Mouse (Mus musculus) intestine, embryonic 14.5 days (tissue): ENCODE measurements around the gene Mfsd4a. TPM values are rescaled to one million over a fixed set of nuclear protein-coding genes. Genes with fewer than 3 reads are reported as not detected.

Experiments
- ATAC-seq: fragments of 200-750 bp; cut with Nextera tagmentation; replicated peaks from 2 replicates; pipeline ENCODE4 v1.8.0; 2017; ENCODE audit warnings: low read depth, moderate number of reproducible peaks, moderate TSS enrichment, moderate library complexity; ENCODE audit not compliant: low FRiP score, low TSS enrichment
- DNase-seq: peaks from one replicate; pipeline ENCODE4 v3.0.0-alpha.2; 2018; ENCODE audit warnings: low spot score
- H3K27ac ChIP-seq: fragments of 300-500 bp; sonication (generic); 2 replicates; pipeline ENCODE4 v1.5.1; 2014; ENCODE audit warnings: low read depth, mild to moderate bottlenecking, control low read depth
- H3K27me3 ChIP-seq: fragments of 300-500 bp; sonication (generic); replicated peaks from 2 replicates; pipeline ENCODE4 v1.6.1; 2014; ENCODE audit warnings: low read length, control low read depth; ENCODE audit not compliant: control insufficient read depth, insufficient read depth
- H3K36me3 ChIP-seq: fragments of 300-500 bp; sonication (generic); 2 replicates; pipeline ENCODE4 v1.6.1; 2014; ENCODE audit warnings: low read length, control low read depth; ENCODE audit not compliant: control insufficient read depth, insufficient read depth
- H3K4me1 ChIP-seq: fragments of 300-500 bp; sonication (generic); replicated peaks from 2 replicates; pipeline ENCODE4 v1.6.1; 2014; ENCODE audit warnings: low read length, control low read depth, mixed read lengths; ENCODE audit not compliant: control insufficient read depth, insufficient read depth
- H3K4me2 ChIP-seq: fragments of 300-500 bp; sonication (generic); 2 replicates; pipeline ENCODE4 v1.6.1; 2014; ENCODE audit warnings: low read length
- H3K4me3 ChIP-seq: fragments of 300-500 bp; sonication (generic); 2 replicates; pipeline ENCODE4 v1.5.1; 2014; ENCODE audit warnings: low read depth, low read length, control low read depth, mixed read lengths
- H3K9ac ChIP-seq: fragments of 300-500 bp; sonication (generic); 2 replicates; pipeline ENCODE4 v1.6.1; 2014; ENCODE audit warnings: mild to moderate bottlenecking, low read length
- H3K9me3 ChIP-seq: fragments of 300-500 bp; sonication (generic); 2 replicates; pipeline ENCODE4 v1.6.1; 2016; ENCODE audit warnings: low read length, control low read depth; ENCODE audit not compliant: control insufficient read depth
- WGBS: fragments of 180-500 bp; shearing (Covaris S2); extraction: QIAGEN DNeasy Blood & Tissue Kit; methylation state at CpG from one replicate; pipeline ENCODE4 v1.1.7; 2014; 5-methylcytosine and 5-hydroxymethylcytosine counted together
- polyA plus RNA-seq: library from polyadenylated mRNA; unstranded; fragments of >200 nt; fragmentation: Nextera tagmentation; extraction: Ambion mirVana; gene quantifications from 2 replicates; pipeline ENCODE4 v1.2.1, GENCODE M21; 2014

Gene Mfsd4a
- polyA plus RNA-seq: 13.4 TPM in 2 replicates

- H3K4me3 ChIP-seq: peak within 1 kb of the TSS; percentile 47
- 0 out of 2 replicates have a peak, but pooled peaks cover 6% of the 10 kb centered on the region for H3K4me1 ChIP-seq
- peak; percentile 73 for DNase-seq
- H3K27me3 ChIP-seq: peaks cover 37% of the 10 kb centered on the region
- peak; percentile 66 for ATAC-seq
- H3K27ac ChIP-seq: no peak within 1 kb of the TSS
- H3K36me3 ChIP-seq: no peaks in the 10 kb centered on the region
- peak within 1 kb of the TSS; percentile 98 for H3K4me2 ChIP-seq
- 3% methylated on average over 66 of the region's 80 CpGs for WGBS
- H3K9me3 ChIP-seq: no peaks in the 10 kb centered on the region
- peak within 1 kb of the TSS; percentile 48 for H3K9ac ChIP-seq
These were observed at the start of gene Mfsd4a for GRCm38 (mm10) chr1:132067261-132068255. Gene Mfsd4a, minus strand, starts transcription at chr1:132068062.

DNA sequence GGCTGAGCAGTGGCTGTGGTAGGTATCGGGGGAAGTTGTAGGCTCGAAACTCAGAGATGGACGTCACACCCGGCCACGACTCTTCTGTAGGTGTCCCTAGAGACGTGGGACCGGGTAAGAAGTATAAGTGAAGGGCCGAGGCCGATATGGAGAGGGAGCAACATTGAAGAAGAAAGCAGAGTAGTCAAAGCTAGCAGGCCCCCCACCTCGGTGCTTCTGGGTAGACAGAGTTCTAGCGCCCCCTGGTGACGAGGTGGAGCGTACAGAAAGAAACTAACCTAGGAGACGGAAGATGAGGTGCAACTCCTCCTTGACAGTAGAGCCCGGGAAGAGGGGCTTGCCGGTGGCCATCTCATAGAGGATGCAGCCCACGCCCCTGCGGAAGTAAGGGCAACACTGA is 48.7 kb upstream of the Mfsd4a start:
- WGBS: 42% methylated on average over 18 of the region's 18 CpGs
- no peaks in the 10 kb centered on the region for H3K4me1 ChIP-seq

DNA sequence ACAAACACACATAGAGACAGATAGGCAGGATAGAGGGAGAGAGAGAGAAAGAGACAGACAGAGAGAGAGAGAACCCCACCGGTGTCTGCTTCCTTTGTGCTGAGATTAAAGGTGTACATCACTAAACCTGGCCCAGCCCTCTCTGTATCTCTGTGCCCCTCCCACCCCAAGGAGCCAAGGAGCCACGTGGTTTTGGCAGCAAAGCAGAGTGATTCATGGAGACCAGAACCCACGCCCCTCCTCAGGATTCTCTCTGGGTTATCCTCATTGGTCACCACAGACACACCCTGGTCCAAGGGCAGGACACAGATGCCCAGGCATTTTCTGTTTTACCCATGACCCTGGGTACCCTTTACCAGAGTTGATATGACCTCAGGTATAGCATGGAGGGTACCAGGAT is 45.2 kb upstream of the Mfsd4a start:
- no peak overlapping the region for H3K4me2 ChIP-seq
- H3K27me3 ChIP-seq: no peaks in the 10 kb centered on the region
- H3K4me3 ChIP-seq: no peak overlapping the region
- DNase-seq: no peak
- H3K4me1 ChIP-seq: no peaks in the 10 kb centered on the region
- no peak overlapping the region for H3K27ac ChIP-seq
- H3K9ac ChIP-seq: no peak overlapping the region
- no peaks in the 10 kb centered on the region for H3K36me3 ChIP-seq
- no peaks in the 10 kb centered on the region for H3K9me3 ChIP-seq
- WGBS: 49% methylated on average over 3 of the region's 3 CpGs
- ATAC-seq: no peak

More for the DNA sequence above, 48.7 kb upstream of the Mfsd4a start:
- Histone ChIP-seq H3K27ac (no peak overlapping the region), H3K36me3 (0 out of 2 replicates have a peak, but pooled peaks cover 3% of the 10 kb centered on the region), H3K9me3 (no peaks in the 10 kb centered on the region), H3K4me2 (no peak overlapping the region), H3K4me3 (no peak overlapping the region), H3K27me3 (no peaks in the 10 kb centered on the region), H3K9ac (no peak overlapping the region)
- ATAC-seq (no peak), DNase-seq (peak; percentile 85)

- Histone ChIP-seq H3K27me3 (no peaks in the 10 kb centered on the region), H3K27ac (no peak overlapping the region), H3K4me3 (no peak overlapping the region), H3K9ac (no peak overlapping the region), H3K4me1 (no peaks in the 10 kb centered on the region), H3K4me2 (no peak overlapping the region), H3K36me3 (no peaks in the 10 kb centered on the region), H3K9me3 (no peaks in the 10 kb centered on the region)
- no peak for DNase-seq
- ATAC-seq: no peak
- 78% methylated on average over 8 of the region's 8 CpGs for WGBS
These were observed 44.6 kb upstream of the Mfsd4a start for GRCm38 (mm10) chr1:132112426-132112825.

DNA sequence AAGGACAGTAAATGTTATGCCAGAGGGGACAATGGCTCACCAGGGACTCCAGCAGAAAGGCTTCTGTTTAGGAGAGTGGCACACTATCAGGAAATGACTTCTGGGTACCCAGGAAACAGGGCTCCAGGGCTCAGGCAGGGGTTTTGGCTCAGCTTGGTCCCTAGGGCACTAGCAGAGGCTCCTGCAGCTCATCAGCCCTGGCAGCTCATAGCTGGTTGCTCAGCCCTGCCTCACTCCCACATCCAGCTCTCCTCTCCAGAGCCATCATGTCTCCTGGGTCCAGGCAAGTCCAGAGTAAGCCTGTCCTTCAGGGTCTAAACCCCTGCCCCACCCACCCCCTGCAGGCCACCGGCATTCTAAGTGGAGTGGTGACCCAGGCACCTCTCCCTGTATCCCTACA is 43.5 kb upstream of the Mfsd4a start:
- Histone ChIP-seq H3K9ac (no peak overlapping the region), H3K4me3 (no peak overlapping the region), H3K4me1 (no peaks in the 10 kb centered on the region), H3K27me3 (no peaks in the 10 kb centered on the region), H3K36me3 (no peaks in the 10 kb centered on the region), H3K9me3 (no peaks in the 10 kb centered on the region), H3K27ac (no peak overlapping the region), H3K4me2 (no peak overlapping the region)
- no peak for ATAC-seq
- DNase-seq: no peak
- 57% methylated on average over 1 of the region's 1 CpGs for WGBS

GRCm38 (mm10) chr1:132109368-132109767 is 41.5 kb upstream of the Mfsd4a start:
- Histone ChIP-seq H3K36me3 (no peaks in the 10 kb centered on the region), H3K4me2 (no peak overlapping the region), H3K9me3 (no peaks in the 10 kb centered on the region), H3K27ac (no peak overlapping the region), H3K4me1 (no peaks in the 10 kb centered on the region), H3K27me3 (no peaks in the 10 kb centered on the region), H3K4me3 (no peak overlapping the region), H3K9ac (no peak overlapping the region)
- WGBS: 66% methylated on average over 2 of the region's 2 CpGs
- DNase-seq: no peak
- no peak for ATAC-seq

DNA sequence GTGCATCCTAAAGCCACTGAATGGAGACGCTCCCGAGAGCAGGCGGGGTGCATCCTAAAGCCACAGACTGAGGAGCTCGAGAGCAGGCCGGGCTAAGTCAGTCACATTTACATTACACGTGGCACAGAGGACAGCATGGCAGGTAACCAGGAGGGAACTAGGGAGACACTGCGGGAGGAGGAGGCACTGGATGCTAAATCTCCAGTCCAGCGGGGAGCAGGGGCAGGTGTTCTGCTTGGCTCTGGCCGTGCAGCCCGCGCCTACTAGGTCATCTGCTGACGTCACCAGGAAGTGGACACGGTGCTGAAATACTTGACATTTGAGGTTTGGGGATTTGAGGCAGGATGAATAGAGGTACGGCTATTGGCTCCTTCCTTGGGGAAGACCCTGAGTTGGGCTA is 36.5 kb upstream of the Mfsd4a start:
- no peak overlapping the region for H3K4me3 ChIP-seq
- H3K27me3 ChIP-seq: no peaks in the 10 kb centered on the region
- H3K36me3 ChIP-seq: no peaks in the 10 kb centered on the region
- H3K4me2 ChIP-seq: no peak overlapping the region
- H3K9ac ChIP-seq: no peak overlapping the region
- ATAC-seq (no peak), DNase-seq (no peak)
- 66% methylated on average over 14 of the region's 14 CpGs for WGBS
- no peaks in the 10 kb centered on the region for H3K4me1 ChIP-seq
- no peaks in the 10 kb centered on the region for H3K9me3 ChIP-seq
- no peak overlapping the region for H3K27ac ChIP-seq

DNA sequence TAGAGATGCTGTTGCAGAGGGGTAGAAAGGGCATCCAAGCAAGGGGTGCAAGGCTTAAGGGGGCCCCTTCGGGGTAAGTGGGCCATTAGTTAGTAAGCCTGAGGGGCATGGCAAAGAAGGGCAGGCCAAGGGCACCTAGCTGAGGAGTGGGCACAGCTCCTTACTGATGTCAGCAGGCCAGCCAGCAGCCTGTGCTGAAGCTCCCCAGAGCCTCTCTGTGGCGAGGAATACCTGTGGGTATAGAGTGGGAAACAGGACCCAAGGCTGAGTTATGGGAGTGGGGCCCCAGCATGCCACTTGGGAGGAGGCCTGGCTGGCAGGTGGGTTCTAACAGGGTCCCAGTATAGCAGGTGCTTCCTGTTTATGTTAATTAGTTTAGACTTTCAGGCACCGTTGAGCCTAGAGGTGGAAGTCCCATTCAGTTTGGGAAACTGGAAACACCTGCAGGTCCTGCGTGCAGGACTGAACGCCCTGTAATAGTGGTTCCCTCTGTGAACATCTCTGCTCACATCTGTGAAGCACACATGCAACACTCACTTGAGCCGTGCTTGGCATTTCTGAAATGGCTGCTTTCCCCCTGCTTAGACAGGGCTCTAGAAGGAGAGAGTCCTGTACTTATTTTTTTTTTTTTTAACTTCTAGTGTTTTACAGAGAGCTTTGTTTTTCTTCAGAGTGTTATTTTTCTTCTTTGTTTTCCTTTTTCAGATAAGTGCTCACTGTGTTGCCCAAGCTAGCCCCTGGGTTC is 34.3 kb upstream of the Mfsd4a start:
- Histone ChIP-seq H3K4me3 (no peak overlapping the region), H3K9ac (no peak overlapping the region), H3K4me2 (no peak overlapping the region), H3K27me3 (no peaks in the 10 kb centered on the region), H3K4me1 (no peaks in the 10 kb centered on the region), H3K9me3 (no peaks in the 10 kb centered on the region), H3K27ac (no peak overlapping the region), H3K36me3 (no peaks in the 10 kb centered on the region)
- ATAC-seq: no peak
- DNase-seq: no peak
- WGBS: 69% methylated on average over 6 of the region's 6 CpGs
